Mouse (Mus musculus) neural tube, embryonic 10.5 days (tissue): Measurements from ENCODE around the gene March2.

ENCODE experiments used
- DNase-seq: peaks from one replicate; pipeline ENCODE4 v3.0.0-alpha.2; 2017; ENCODE audit warnings: low spot score; ENCODE audit errors: extremely low spot score

The March2 gene

GRCm38 (mm10) chr17:33718944-33719725 is 665 bp upstream of the March2 start:
- no peak for DNase-seq

- no peak for DNase-seq
Measured at GRCm38 (mm10) chr17:33717982-33718381, 488 bp downstream of the March2 start.

- DNase-seq: no peak
Measured at GRCm38 (mm10) chr17:33717246-33717645, 1.2 kb downstream of the March2 start.

- no peak for DNase-seq
Measured at GRCm38 (mm10) chr17:33714779-33715178, 3.7 kb downstream of the March2 start.

- DNase-seq: no peak
Measured at GRCm38 (mm10) chr17:33713271-33713670, 5.2 kb downstream of the March2 start.

GRCm38 (mm10) chr17:33709834-33710233 is 8.6 kb downstream of the March2 start:
- DNase-seq: no peak

- no peak for DNase-seq
Measured at GRCm38 (mm10) chr17:33703091-33703490, 15.4 kb downstream of the March2 start.

- no peak for DNase-seq
Measured at GRCm38 (mm10) chr17:33702178-33702577, 16.3 kb downstream of the March2 start.

- DNase-seq: no peak
Measured at GRCm38 (mm10) chr17:33695471-33695870, 23.0 kb downstream of the March2 start.

GRCm38 (mm10) chr17:33686760-33687159 is 31.7 kb downstream of the March2 start, which contains the start of gene Hnrnpm:
TSS of gene Hnrnpm (minus strand) at chr17:33686860.
- no peak for DNase-seq

- DNase-seq: peak; percentile 94
Measured at GRCm38 (mm10) chr17:33685249-33685653, 33.2 kb downstream of the March2 start.

- DNase-seq: no peak
Measured at GRCm38 (mm10) chr17:33684671-33685231, 33.7 kb downstream of the March2 start.

GRCm38 (mm10) chr17:33681767-33682166 is 36.7 kb downstream of the March2 start:
- DNase-seq: no peak

- DNase-seq: no peak
Measured at GRCm38 (mm10) chr17:33678771-33679170, 39.7 kb downstream of the March2 start.

- DNase-seq: no peak
Measured at GRCm38 (mm10) chr17:33676086-33676485, 42.4 kb downstream of the March2 start.

GRCm38 (mm10) chr17:33675452-33675851 is 43.0 kb downstream of the March2 start:
- no peak for DNase-seq

- DNase-seq: no peak
Measured at GRCm38 (mm10) chr17:33673837-33674236, 44.6 kb downstream of the March2 start.

- no peak for DNase-seq
Measured at GRCm38 (mm10) chr17:33669681-33670080, 48.8 kb downstream of the March2 start.

GRCm38 (mm10) chr17:33666813-33667212 is 51.7 kb downstream of the March2 start:
- no peak for DNase-seq

- DNase-seq: no peak
Measured at GRCm38 (mm10) chr17:33649781-33650475, 68.5 kb downstream of the March2 start.

- no peak for DNase-seq
Measured at GRCm38 (mm10) chr17:33645073-33645472, 73.4 kb downstream of the March2 start.

- no peak for DNase-seq
Measured at GRCm38 (mm10) chr17:33644068-33644467, 74.4 kb downstream of the March2 start.
